Mouse (Mus musculus): ENCODE measurements at regions not wholly inside any gene's neighbourhood (a gene's known extent, or its start where the extent isn't known, plus 50 kb on each side); places are given as distances from the start of the nearest gene placed in this dataset.

- peaks cover 32% of the 10 kb centered on the region for H3K4me1 ChIP-seq
- H3K27me3 ChIP-seq (ENCODE audit: insufficient read depth, poor library complexity, severe bottlenecking): no peaks in the 10 kb centered on the region
- no peaks in the 10 kb centered on the region for H3K36me3 ChIP-seq
- H3K4me3 ChIP-seq: no peak overlapping the region
- peak overlapping the region; percentile 57; the same call in 1 of the 2 replicates for H3K27ac ChIP-seq
- no peaks in the 10 kb centered on the region for H3K9me3 ChIP-seq
- DNase-seq (ENCODE audit: low spot score): no peak
- 72% methylated on average over 8 of the region's 8 CpGs for WGBS
Observed at GRCm38 (mm10) chr13:37597575-37597974, 180.6 kb upstream of the Rreb1 start.

DNA sequence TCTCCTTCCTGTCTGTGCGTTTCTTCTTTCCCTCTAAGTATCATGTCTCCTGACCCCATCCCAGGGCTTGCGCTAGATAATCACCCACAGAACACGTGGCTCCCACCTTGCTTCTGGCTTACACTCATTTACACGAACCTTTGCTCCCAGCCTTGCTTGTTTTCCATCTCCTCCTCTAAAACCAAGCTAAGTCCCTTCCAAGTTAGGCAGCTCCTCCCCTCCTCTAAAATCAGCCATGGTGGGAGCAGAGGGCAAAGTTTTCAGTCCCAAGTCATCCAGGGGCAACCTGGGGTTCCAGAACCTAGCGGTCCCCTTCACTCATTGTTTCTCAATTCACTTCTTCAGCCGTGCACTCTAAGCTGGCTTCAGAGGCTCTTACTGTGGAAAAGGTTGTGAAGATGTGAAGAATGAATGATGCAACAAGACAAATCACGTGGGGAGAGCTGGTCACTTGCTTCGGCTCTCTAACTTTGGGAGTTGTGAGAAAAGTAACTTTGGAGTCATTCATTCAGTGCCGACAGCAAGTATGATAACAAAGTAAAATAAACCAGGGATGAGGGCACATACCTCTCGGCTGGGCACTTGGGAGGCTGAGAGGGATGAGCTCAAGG, 179.9 kb upstream of the Rreb1 start:
- peak overlapping the region; percentile 57; the same call in 1 of the 2 replicates for H3K27ac ChIP-seq
- no peak overlapping the region for H3K4me3 ChIP-seq
- H3K36me3 ChIP-seq: no peaks in the 10 kb centered on the region
- DNase-seq (ENCODE audit: low spot score): no peak
- 54% methylated on average over 10 of the region's 10 CpGs for WGBS
- H3K9me3 ChIP-seq: no peaks in the 10 kb centered on the region
- H3K27me3 ChIP-seq (ENCODE audit: insufficient read depth, poor library complexity, severe bottlenecking): no peaks in the 10 kb centered on the region
- H3K4me1 ChIP-seq: peaks cover 37% of the 10 kb centered on the region

- WGBS: 84% methylated on average over 1 of the region's 1 CpGs
- no peaks in the 10 kb centered on the region for H3K36me3 ChIP-seq
- H3K9me3 ChIP-seq: no peaks in the 10 kb centered on the region
- H3K4me3 ChIP-seq: no peak overlapping the region
- peaks cover 49% of the 10 kb centered on the region for H3K4me1 ChIP-seq
- no peak overlapping the region for H3K27ac ChIP-seq
- DNase-seq (ENCODE audit: low spot score): no peak
- H3K27me3 ChIP-seq (ENCODE audit: insufficient read depth, poor library complexity, severe bottlenecking): no peaks in the 10 kb centered on the region
Observed at GRCm38 (mm10) chr13:37599679-37600078, 178.5 kb upstream of the Rreb1 start.

DNA sequence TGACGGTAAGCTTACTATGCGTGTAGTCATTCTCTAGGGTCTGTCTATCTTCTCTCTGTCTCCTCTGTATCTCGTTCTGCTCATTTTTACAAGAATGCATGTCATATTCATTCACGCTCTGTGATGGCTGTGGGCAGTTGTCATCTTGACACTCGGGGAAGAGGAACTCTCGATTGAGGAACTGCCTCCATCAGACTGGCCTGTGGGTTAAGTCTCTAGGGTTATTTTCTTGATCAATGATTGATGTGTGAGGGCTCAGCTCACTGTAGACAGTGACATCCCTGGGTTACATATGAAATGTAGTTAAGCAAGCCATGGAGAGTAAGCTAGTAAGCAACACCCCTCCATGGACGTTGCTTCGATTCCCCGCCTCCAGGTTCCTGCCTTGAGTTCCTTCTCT, 178.0 kb upstream of the Rreb1 start:
- no peak for DNase-seq (ENCODE audit: low spot score)
- no peak overlapping the region for H3K27ac ChIP-seq
- no peaks in the 10 kb centered on the region for H3K9me3 ChIP-seq
- no peaks in the 10 kb centered on the region for H3K36me3 ChIP-seq
- 89% methylated on average over 9 of the region's 9 CpGs for WGBS
- no peaks in the 10 kb centered on the region for H3K27me3 ChIP-seq (ENCODE audit: insufficient read depth, poor library complexity, severe bottlenecking)
- no peak overlapping the region for H3K4me3 ChIP-seq
- peaks cover 50% of the 10 kb centered on the region for H3K4me1 ChIP-seq

- H3K27me3 ChIP-seq (ENCODE audit: insufficient read depth, poor library complexity, severe bottlenecking): no peaks in the 10 kb centered on the region
- no peaks in the 10 kb centered on the region for H3K36me3 ChIP-seq
- WGBS: 59% methylated on average over 7 of the region's 7 CpGs
- no peak overlapping the region for H3K27ac ChIP-seq
- no peak overlapping the region for H3K4me3 ChIP-seq
- no peaks in the 10 kb centered on the region for H3K9me3 ChIP-seq
- peaks cover 47% of the 10 kb centered on the region for H3K4me1 ChIP-seq
- DNase-seq (ENCODE audit: low spot score): no peak
Observed at GRCm38 (mm10) chr13:37601068-37601467, 177.1 kb upstream of the Rreb1 start.

DNA sequence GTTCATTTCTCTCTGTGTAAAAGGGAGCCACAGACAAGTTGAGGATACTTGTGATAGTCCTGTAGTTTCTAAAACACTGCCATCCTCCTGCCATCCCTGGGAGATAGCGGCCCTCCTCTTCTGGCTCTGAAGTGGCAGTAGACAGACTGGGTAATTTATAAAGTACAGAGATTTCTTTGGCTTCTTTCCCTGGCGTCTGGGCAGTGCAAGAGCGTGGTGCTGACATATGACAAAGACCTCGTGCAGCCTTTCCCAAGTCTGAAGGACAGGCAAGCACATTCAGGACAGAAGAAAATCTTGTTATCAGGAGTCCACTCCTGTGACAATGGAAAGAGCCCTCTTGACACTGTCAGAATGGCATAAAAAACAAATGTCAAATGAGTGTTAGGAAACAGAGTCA, 175.9 kb upstream of the Rreb1 start:
- no peaks in the 10 kb centered on the region for H3K9me3 ChIP-seq
- H3K36me3 ChIP-seq: no peaks in the 10 kb centered on the region
- H3K27ac ChIP-seq: peak overlapping the region; percentile 59; the same call in 1 of the 2 replicates
- H3K27me3 ChIP-seq (ENCODE audit: insufficient read depth, poor library complexity, severe bottlenecking): no peaks in the 10 kb centered on the region
- H3K4me3 ChIP-seq: no peak overlapping the region
- DNase-seq (ENCODE audit: low spot score): peak; percentile 86
- H3K4me1 ChIP-seq: peaks cover 47% of the 10 kb centered on the region
- WGBS: 21% methylated on average over 4 of the region's 4 CpGs

GRCm38 (mm10) chr13:37603226-37603994, 174.8 kb upstream of the Rreb1 start:
- H3K27ac ChIP-seq: no peak overlapping the region
- no peaks in the 10 kb centered on the region for H3K36me3 ChIP-seq
- H3K9me3 ChIP-seq: no peaks in the 10 kb centered on the region
- no peak for DNase-seq (ENCODE audit: low spot score)
- H3K4me1 ChIP-seq: peaks cover 39% of the 10 kb centered on the region
- no peak overlapping the region for H3K4me3 ChIP-seq
- WGBS: 72% methylated on average over 8 of the region's 8 CpGs
- no peaks in the 10 kb centered on the region for H3K27me3 ChIP-seq (ENCODE audit: insufficient read depth, poor library complexity, severe bottlenecking)

DNA sequence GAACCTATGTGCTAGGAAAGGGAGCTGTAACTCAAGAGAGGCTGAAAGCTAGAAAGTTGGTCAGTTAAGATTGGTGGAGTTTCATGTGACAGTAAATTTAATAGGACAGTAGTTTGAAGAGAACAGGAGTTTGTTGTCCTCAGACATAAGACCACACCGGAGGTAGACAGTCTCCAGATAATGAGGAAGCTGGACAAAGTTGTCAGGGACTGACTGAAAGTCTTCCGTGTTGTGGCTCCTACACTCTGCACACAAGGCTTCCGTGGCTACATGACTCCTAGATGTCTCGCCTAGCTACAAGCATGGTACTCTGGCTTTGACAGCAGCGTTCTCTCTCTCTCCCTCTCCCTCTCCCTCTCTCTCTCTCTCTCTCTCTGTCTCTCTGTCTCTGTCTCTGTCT, 171.9 kb upstream of the Rreb1 start:
- H3K9me3 ChIP-seq: no peaks in the 10 kb centered on the region
- no peak for DNase-seq (ENCODE audit: low spot score)
- H3K27me3 ChIP-seq (ENCODE audit: insufficient read depth, poor library complexity, severe bottlenecking): no peaks in the 10 kb centered on the region
- peaks cover 31% of the 10 kb centered on the region for H3K4me1 ChIP-seq
- H3K4me3 ChIP-seq: no peak overlapping the region
- H3K36me3 ChIP-seq: no peaks in the 10 kb centered on the region
- 84% methylated on average over 5 of the region's 5 CpGs for WGBS
- no peak overlapping the region for H3K27ac ChIP-seq

- H3K4me1 ChIP-seq: peaks cover 7% of the 10 kb centered on the region
- no peak overlapping the region for H3K27ac ChIP-seq
- WGBS: 88% methylated on average over 5 of the region's 5 CpGs
- no peaks in the 10 kb centered on the region for H3K27me3 ChIP-seq (ENCODE audit: insufficient read depth, poor library complexity, severe bottlenecking)
- no peaks in the 10 kb centered on the region for H3K36me3 ChIP-seq
- H3K4me3 ChIP-seq: no peak overlapping the region
- H3K9me3 ChIP-seq: no peaks in the 10 kb centered on the region
- no peak for DNase-seq (ENCODE audit: low spot score)
Observed at GRCm38 (mm10) chr13:37609085-37609484, 169.1 kb upstream of the Rreb1 start.

- Histone ChIP-seq H3K9me3 (no peaks in the 10 kb centered on the region), H3K27me3 (ENCODE audit: insufficient read depth, poor library complexity, severe bottlenecking) (no peaks in the 10 kb centered on the region), H3K4me3 (no peak overlapping the region), H3K36me3 (no peaks in the 10 kb centered on the region), H3K4me1 (no peaks in the 10 kb centered on the region), H3K27ac (no peak overlapping the region)
- DNase-seq (ENCODE audit: low spot score): no peak
- WGBS: 74% methylated on average over 3 of the region's 3 CpGs
Observed at GRCm38 (mm10) chr13:37611387-37611786, 166.8 kb upstream of the Rreb1 start.

DNA sequence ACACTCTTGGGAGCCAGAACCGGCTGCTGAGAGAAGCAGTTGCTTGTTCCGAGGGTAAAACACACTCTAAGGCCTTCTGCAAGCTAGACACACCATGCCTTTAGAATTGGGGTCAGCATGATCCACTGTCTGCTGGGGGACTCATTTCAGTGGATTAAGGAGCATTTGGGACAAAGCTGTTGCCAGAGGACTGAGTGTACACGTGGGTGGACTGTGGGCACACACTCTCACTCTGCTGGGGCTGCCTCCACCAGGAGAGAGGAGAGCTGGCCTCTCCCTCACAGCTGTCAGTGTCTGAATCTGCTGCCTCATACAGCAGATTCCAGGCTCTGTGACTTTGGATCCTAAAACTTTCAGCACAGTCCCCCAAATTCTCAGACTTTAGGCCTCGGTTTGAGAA, 161.2 kb upstream of the Rreb1 start:
- peaks cover 18% of the 10 kb centered on the region for H3K4me1 ChIP-seq
- 83% methylated on average over 4 of the region's 4 CpGs for WGBS
- H3K27ac ChIP-seq: no peak overlapping the region; the same call in 1 of the 2 replicates
- no peaks in the 10 kb centered on the region for H3K9me3 ChIP-seq
- no peak for DNase-seq (ENCODE audit: low spot score)
- no peaks in the 10 kb centered on the region for H3K36me3 ChIP-seq
- H3K27me3 ChIP-seq (ENCODE audit: insufficient read depth, poor library complexity, severe bottlenecking): no peaks in the 10 kb centered on the region
- H3K4me3 ChIP-seq: no peak overlapping the region

DNA sequence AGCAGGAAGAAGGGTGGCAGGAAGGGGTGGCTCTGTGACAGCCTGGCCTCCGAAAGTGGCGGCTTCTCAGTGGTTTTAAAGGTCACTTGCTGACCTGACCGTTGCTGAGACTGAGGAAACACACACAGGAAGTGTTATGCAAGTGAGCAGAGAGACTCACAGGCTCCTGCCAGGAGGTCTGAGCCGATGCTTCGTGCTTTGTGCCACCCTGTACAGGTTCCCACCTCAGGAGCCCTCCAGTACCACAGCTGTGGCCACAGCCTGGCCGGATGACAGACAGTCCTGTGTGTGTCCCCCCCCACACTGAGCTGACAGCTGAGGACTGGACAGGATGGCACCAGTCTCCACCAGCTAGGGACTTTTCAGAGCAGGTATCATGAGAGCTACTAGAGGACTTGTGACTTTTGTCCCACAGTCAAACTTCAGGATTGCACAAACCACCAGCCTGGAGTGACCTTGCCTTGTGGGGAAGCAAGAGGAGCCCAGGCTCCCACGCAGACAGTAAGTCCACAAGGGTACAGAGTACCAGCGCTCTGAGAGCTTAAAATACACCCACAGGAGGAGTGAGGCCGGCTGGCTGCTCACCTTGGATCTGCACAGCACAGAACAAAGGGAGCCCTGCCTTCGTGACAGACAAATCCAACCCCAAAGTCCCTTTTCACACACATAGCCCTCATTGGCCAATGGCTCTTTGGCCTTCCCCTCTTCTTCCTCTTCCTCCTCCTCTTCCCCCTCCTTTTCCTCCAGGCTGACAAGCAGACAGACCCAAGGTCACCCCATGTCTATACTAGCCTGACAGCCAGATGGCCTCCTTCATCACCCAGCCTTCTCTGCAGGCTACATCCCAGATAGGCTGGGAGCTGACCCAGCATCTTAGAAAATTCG, 158.1 kb upstream of the Rreb1 start:
- H3K4me1 ChIP-seq: peaks cover 25% of the 10 kb centered on the region
- H3K4me3 ChIP-seq: no peak overlapping the region
- H3K9me3 ChIP-seq: no peaks in the 10 kb centered on the region
- H3K36me3 ChIP-seq: no peaks in the 10 kb centered on the region
- 47% methylated on average over 11 of the region's 11 CpGs for WGBS
- H3K27ac ChIP-seq: peak overlapping the region; percentile 82
- no peak for DNase-seq (ENCODE audit: low spot score)
- H3K27me3 ChIP-seq (ENCODE audit: insufficient read depth, poor library complexity, severe bottlenecking): no peaks in the 10 kb centered on the region

Measured in heart, embryonic 10.5 days (tissue).